Mouse (Mus musculus): ENCODE measurements around the gene B3gnt2. TPM values are rescaled to one million over a fixed set of nuclear protein-coding genes. Genes with fewer than 3 reads are reported as not detected.
A peak's percentile ranks its signal among the peaks of the same experiment; 100 is the strongest.

B3gnt2 gene
- polyA plus RNA-seq, 1 experiment = 20.5 TPM

DNA sequence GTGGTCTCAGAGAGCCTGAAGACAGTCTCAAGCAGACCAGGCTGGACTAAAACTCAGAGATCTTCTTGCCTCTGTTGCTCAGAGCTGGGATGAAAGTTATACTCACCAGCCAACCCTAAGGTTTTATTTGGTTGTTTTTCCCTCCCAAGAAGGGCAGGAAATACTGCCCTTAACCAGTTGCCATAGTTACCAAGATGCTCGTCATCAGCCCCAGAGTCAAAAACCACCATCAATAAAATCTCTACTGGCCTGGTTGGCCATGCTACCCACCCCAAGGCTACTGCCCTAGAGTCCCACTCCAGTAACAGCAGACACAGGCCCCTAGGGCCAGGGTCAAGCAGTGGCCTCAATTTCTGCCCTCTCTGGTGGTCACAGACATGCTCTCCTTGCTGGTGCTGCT, 8.3 kb downstream of the B3gnt2 start:
- H3K4me3 ChIP-seq (ENCODE audit: insufficient read depth, low read length) = no peak overlapping the region
- TF ChIP-seq CTCF (IDR thresholded peaks at IDR 0.05; ENCODE audit: low read depth, low read length) = no peak
- H3K27ac ChIP-seq (ENCODE audit: insufficient read depth, low read depth, low read length) = peak overlapping the region; percentile 87
- peaks cover 76% of the 10 kb centered on the region for H3K4me1 ChIP-seq (ENCODE audit: control insufficient read depth, insufficient read depth, low read length)

- Histone ChIP-seq H3K4me1 (ENCODE audit: control insufficient read depth, insufficient read depth, low read length) (peaks cover 84% of the 10 kb centered on the region), H3K27ac (ENCODE audit: insufficient read depth, low read depth, low read length) (peak overlapping the region; percentile 94), H3K4me3 (ENCODE audit: insufficient read depth, low read length) (no peak overlapping the region)
- TF ChIP-seq POLR2A (IDR thresholded peaks at IDR 0.05; ENCODE audit: borderline replicate concordance, low read depth, low read length) (no peak), CTCF (IDR thresholded peaks at IDR 0.05; ENCODE audit: low read depth, low read length) (no peak)
Measured at GRCm38 (mm10) chr11:22851416-22851815, 9.3 kb downstream of the B3gnt2 start.

- Histone ChIP-seq H3K4me1 (ENCODE audit: control insufficient read depth, insufficient read depth, low read length) (peaks cover 89% of the 10 kb centered on the region), H3K27ac (ENCODE audit: insufficient read depth, low read depth, low read length) (peak overlapping the region; percentile 94), H3K4me3 (ENCODE audit: insufficient read depth, low read length) (no peak overlapping the region)
- TF ChIP-seq POLR2A (IDR thresholded peaks at IDR 0.05; ENCODE audit: borderline replicate concordance, low read depth, low read length) (no peak), CTCF (IDR thresholded peaks at IDR 0.05; ENCODE audit: low read depth, low read length) (no peak)
Measured at GRCm38 (mm10) chr11:22850077-22850476, 10.7 kb downstream of the B3gnt2 start.

DNA sequence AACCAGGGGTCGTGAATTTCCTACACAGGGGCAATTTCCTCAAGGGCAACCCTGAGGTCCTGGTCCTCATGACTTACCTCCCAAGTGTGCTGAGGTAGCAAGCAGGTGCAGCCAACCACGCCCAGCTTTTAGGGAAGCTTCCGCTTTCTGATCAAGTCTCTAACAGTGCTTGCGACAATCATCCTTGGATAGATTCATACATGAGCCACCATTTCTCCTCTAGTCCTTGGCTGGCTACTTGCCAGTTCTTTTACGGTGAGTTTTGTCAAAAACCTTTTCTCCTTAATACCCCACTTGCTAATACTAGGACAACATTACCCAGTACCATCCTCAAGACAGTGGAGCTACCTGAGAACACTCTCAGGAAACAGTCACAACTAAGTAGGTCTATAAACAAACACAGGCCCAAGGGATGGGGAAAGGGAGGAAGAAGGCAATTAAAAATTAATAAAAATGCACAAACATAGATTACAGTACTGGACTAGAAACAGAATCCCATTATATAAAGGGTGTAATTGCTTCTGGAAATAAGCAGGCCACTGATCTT, 12.0 kb downstream of the B3gnt2 start:
- TF ChIP-seq CTCF (IDR thresholded peaks at IDR 0.05; ENCODE audit: low read depth, low read length) (no peak), POLR2A (IDR thresholded peaks at IDR 0.05; ENCODE audit: borderline replicate concordance, low read depth, low read length) (no peak)
- Histone ChIP-seq H3K4me3 (ENCODE audit: insufficient read depth, low read length) (no peak overlapping the region), H3K4me1 (ENCODE audit: control insufficient read depth, insufficient read depth, low read length) (peaks cover 87% of the 10 kb centered on the region), H3K27ac (ENCODE audit: insufficient read depth, low read depth, low read length) (peak overlapping the region; percentile 52)

- Histone ChIP-seq H3K27ac (ENCODE audit: insufficient read depth, low read depth, low read length) (peak overlapping the region; percentile 52), H3K4me1 (ENCODE audit: control insufficient read depth, insufficient read depth, low read length) (peaks cover 88% of the 10 kb centered on the region), H3K4me3 (ENCODE audit: insufficient read depth, low read length) (no peak overlapping the region)
- TF ChIP-seq CTCF (IDR thresholded peaks at IDR 0.05; ENCODE audit: low read depth, low read length) (no peak), POLR2A (IDR thresholded peaks at IDR 0.05; ENCODE audit: borderline replicate concordance, low read depth, low read length) (no peak)
Measured at GRCm38 (mm10) chr11:22847732-22848648, 12.8 kb downstream of the B3gnt2 start.

DNA sequence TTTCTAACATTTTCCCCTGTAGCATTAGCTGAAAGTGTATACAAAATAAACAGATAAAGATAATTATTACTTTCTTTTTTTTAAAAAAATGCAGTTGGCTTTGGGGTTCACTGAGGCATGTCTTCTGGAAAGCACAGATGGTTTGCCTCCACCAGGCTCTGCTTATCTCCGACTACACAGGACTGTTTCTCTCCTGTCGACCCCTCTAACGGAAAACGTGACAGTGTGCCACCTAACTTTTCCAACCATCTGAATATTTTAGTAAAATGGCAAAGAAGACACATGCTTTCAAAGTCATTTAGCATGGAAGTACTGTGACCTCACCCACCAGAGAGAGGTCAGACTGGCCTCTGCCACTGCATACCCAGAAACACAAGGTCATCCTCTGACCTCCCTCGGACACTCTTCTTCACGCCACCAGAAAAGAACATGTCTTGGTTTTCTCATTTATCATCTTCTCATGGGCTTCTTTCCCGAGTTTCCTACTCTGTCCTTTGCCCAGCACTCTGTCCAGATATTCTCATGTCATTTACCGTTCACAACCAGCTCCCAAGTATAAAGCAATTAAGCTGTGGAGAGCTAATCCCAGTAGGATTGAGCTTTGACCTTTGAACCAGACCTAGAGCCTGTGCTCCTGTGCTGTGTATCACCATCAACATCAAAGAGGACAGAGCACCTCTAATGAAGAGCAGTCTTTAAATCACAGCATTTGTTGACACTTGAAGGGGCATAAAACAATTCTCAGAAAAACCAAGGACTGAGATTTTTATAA, 13.6 kb downstream of the B3gnt2 start:
- TF ChIP-seq CTCF (IDR thresholded peaks at IDR 0.05; ENCODE audit: low read depth, low read length) (no peak), POLR2A (IDR thresholded peaks at IDR 0.05; ENCODE audit: borderline replicate concordance, low read depth, low read length) (no peak)
- Histone ChIP-seq H3K27ac (ENCODE audit: insufficient read depth, low read depth, low read length) (no peak overlapping the region), H3K4me3 (ENCODE audit: insufficient read depth, low read length) (no peak overlapping the region), H3K4me1 (ENCODE audit: control insufficient read depth, insufficient read depth, low read length) (peaks cover 85% of the 10 kb centered on the region)

DNA sequence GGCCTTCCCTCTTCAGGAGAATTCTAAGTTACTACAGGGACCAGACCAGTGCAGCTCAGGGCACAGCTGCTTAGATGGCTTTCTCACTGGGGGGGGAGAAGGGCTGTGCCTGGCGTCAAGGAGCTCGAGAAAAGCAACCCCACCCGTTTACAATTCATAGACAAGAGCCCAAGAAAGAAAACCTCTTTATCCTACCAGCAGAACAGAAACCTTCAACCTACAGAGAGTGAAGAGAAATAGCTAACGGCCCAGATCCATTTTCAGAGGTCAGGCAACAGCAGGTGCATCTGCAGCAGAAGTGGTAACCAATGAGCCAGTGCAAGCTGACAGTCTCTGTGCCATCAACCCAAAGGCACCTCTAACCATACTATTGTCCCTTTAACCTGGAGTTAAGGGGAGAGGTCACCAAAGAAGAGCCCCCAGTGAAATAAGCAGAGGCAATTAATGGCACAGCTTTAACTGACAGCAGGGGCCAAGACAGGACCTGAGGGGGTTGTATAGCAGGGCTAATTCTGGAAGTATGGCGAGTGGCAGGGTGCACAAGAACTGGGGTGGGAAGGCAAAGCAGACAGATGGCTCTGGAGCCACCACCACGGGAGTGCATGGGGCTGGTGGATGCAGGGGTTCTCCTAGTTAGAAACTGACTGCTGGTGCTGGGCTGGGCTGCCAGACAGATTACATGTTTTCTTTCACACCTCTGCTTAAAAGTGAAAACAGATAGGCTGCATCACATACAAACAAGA, 14.5 kb downstream of the B3gnt2 start:
- TF ChIP-seq CTCF (IDR thresholded peaks at IDR 0.05; ENCODE audit: low read depth, low read length) (no peak), POLR2A (IDR thresholded peaks at IDR 0.05; ENCODE audit: borderline replicate concordance, low read depth, low read length) (no peak)
- H3K4me1 ChIP-seq (ENCODE audit: control insufficient read depth, insufficient read depth, low read length) = peaks cover 87% of the 10 kb centered on the region
- no peak overlapping the region for H3K4me3 ChIP-seq (ENCODE audit: insufficient read depth, low read length)
- no peak overlapping the region for H3K27ac ChIP-seq (ENCODE audit: insufficient read depth, low read depth, low read length)

DNA sequence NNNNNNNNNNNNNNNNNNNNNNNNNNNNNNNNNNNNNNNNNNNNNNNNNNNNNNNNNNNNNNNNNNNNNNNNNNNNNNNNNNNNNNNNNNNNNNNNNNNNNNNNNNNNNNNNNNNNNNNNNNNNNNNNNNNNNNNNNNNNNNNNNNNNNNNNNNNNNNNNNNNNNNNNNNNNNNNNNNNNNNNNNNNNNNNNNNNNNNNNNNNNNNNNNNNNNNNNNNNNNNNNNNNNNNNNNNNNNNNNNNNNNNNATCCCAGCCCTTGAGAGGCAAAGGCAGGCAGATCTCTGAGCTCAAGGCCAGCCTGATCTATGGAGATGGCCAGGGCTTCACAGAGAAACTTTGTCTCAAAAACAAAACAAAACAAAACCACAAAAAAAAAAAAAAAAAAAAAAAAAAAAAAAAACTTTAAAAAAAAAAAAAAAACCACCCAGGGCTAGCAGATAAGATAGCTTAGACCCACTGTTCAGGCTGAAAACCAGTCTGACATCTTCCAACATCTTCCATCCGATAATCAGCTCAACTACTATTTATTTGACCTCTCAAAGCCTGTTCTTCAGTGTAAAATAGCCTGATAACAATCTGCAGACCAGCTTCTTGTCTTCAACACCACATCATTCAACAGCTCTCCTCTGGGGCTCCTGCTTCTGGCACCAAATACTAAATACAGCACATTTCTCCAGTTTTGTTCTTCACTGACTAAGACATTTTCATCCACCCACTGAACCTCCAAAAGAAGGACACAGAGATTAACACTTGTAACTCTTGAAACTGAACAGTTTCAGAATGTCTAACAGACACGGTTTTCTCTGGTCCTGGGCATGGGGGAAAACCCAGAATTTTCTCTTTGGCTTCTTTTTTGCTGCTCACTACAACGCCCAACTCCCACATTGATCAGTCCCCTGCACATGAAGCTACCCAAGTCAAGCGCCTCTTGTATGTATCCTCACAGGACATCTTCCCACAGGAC, 15.7 kb downstream of the B3gnt2 start:
- Histone ChIP-seq H3K27ac (ENCODE audit: insufficient read depth, low read depth, low read length) (peak overlapping the region; percentile 25), H3K4me3 (ENCODE audit: insufficient read depth, low read length) (no peak overlapping the region), H3K4me1 (ENCODE audit: control insufficient read depth, insufficient read depth, low read length) (peaks cover 88% of the 10 kb centered on the region)
- no peak for TF ChIP-seq CTCF (IDR thresholded peaks at IDR 0.05; ENCODE audit: low read depth, low read length)
- no peak for TF ChIP-seq POLR2A (IDR thresholded peaks at IDR 0.05; ENCODE audit: borderline replicate concordance, low read depth, low read length)
